Mouse (Mus musculus) brain, embryonic 14.5 days (tissue): ENCODE data around the gene Tnfrsf9.

ENCODE experiments used
- CTCF ChIP-seq: fragments of 200-500 bp; IDR thresholded peaks from 2 replicates; pipeline ENCODE4 v1.5.1; 2012; ENCODE audit warnings: inconsistent platforms, mild to moderate bottlenecking, moderate library complexity, borderline replicate concordance; ENCODE audit not compliant: insufficient read depth, insufficient read length; ENCODE audit errors: extremely low read depth
- POLR2A ChIP-seq: fragments of 200-500 bp; IDR thresholded peaks from 2 replicates; pipeline ENCODE4 v1.6.1; 2012; ENCODE audit warnings: mild to moderate bottlenecking, inconsistent platforms, borderline replicate concordance; ENCODE audit not compliant: poor library complexity, insufficient read depth, insufficient read length, severe bottlenecking; ENCODE audit errors: extremely low read depth

- no peak for TF ChIP-seq CTCF
- TF ChIP-seq POLR2A = no peak
These were observed 65.8 kb downstream of the Tnfrsf9 start for GRCm38 (mm10) chr4:150980153-150980552.
